Mouse (Mus musculus) stomach, embryonic 16.5 days (tissue): Measurements from ENCODE around the gene Epyc. TPM values are rescaled to one million over a fixed set of nuclear protein-coding genes. Genes with fewer than 3 reads are reported as not detected.

Experiments
- ATAC-seq: fragments of 200-750 bp; cut with Nextera tagmentation; 2 replicates; pipeline ENCODE4 v1.8.0; 2017; ENCODE audit warnings: moderate number of reproducible peaks, moderate TSS enrichment; ENCODE audit not compliant: insufficient read depth, low FRiP score
- H3K27ac ChIP-seq: fragments of 300-500 bp; sonication (generic); 2 replicates; pipeline ENCODE4 v1.5.1; 2014; ENCODE audit warnings: low read length
- H3K27me3 ChIP-seq: fragments of 300-500 bp; sonication (generic); 2 replicates; pipeline ENCODE4 v1.6.1; 2014; ENCODE audit warnings: low read length, control low read depth, mixed read lengths; ENCODE audit not compliant: control insufficient read depth, insufficient read depth
- H3K36me3 ChIP-seq: fragments of 300-500 bp; sonication (generic); 2 replicates; pipeline ENCODE4 v1.6.1; 2014; ENCODE audit warnings: low read length; ENCODE audit not compliant: control insufficient read depth, insufficient read depth
- H3K4me1 ChIP-seq: fragments of 300-500 bp; sonication (generic); 2 replicates; pipeline ENCODE4 v1.6.1; 2014; ENCODE audit warnings: low read length, control low read depth, mixed read lengths; ENCODE audit not compliant: control insufficient read depth, insufficient read depth
- H3K4me2 ChIP-seq: fragments of 300-500 bp; sonication (generic); 2 replicates; pipeline ENCODE4 v1.6.1; 2014; ENCODE audit warnings: low read depth, low read length, mixed read lengths
- H3K4me3 ChIP-seq: fragments of 300-500 bp; sonication (generic); replicated peaks from 2 replicates; pipeline ENCODE4 v1.5.1; 2014; ENCODE audit warnings: mild to moderate bottlenecking, low read length
- H3K9ac ChIP-seq: fragments of 300-500 bp; sonication (generic); 2 replicates; pipeline ENCODE4 v1.6.1; 2014; ENCODE audit warnings: low read length
- H3K9me3 ChIP-seq: fragments of 300-500 bp; sonication (generic); replicated peaks from 2 replicates; pipeline ENCODE4 v1.6.1; 2016; ENCODE audit warnings: low read length, control low read depth; ENCODE audit not compliant: control insufficient read depth
- WGBS: fragments of 180-500 bp; shearing (Covaris S2); extraction: QIAGEN DNeasy Blood & Tissue Kit; methylation state at CpG from one replicate; pipeline ENCODE4 v1.1.7; 2014; 5-methylcytosine and 5-hydroxymethylcytosine counted together
- polyA plus RNA-seq: library from polyadenylated mRNA; unstranded; fragments of >200 nt; fragmentation: Nextera tagmentation; extraction: Ambion mirVana; gene quantifications from 2 replicates; pipeline ENCODE4 v1.2.1, GENCODE M21; 2015

Epyc gene
- 0.85 and 1.3 TPM in 2 replicates for polyA plus RNA-seq

- 77% methylated on average over 2 of the region's 2 CpGs for WGBS
- no peaks in the 10 kb centered on the region for H3K36me3 ChIP-seq
Measured at GRCm38 (mm10) chr10:97643768-97644167, at the start of gene Epyc. Gene Epyc (plus strand): TSS chr10:97644068.

GRCm38 (mm10) chr10:97595680-97596079 lies 48.2 kb upstream of the Epyc start:
- Histone ChIP-seq H3K4me2 (no peak overlapping the region), H3K36me3 (no peaks in the 10 kb centered on the region), H3K27ac (no peak overlapping the region), H3K4me1 (0 out of 2 replicates have a peak, but pooled peaks cover 2% of the 10 kb centered on the region), H3K9me3 (no peaks in the 10 kb centered on the region), H3K27me3 (no peaks in the 10 kb centered on the region), H3K4me3 (no peak overlapping the region), H3K9ac (no peak overlapping the region)
- WGBS = 70% methylated on average over 1 of the region's 1 CpGs
- no peak for ATAC-seq

More at GRCm38 (mm10) chr10:97643768-97644167, at the start of gene Epyc:
- H3K4me2 ChIP-seq = no peak within 1 kb of the TSS
- no peak within 1 kb of the TSS for H3K9ac ChIP-seq
- no peak for ATAC-seq
- no peaks in the 10 kb centered on the region for H3K27me3 ChIP-seq
- no peak within 1 kb of the TSS for H3K27ac ChIP-seq
- H3K4me3 ChIP-seq = no peak within 1 kb of the TSS
- H3K9me3 ChIP-seq = no peaks in the 10 kb centered on the region
- no peaks in the 10 kb centered on the region for H3K4me1 ChIP-seq

- Histone ChIP-seq H3K4me1 (no peaks in the 10 kb centered on the region), H3K27me3 (no peaks in the 10 kb centered on the region), H3K36me3 (no peaks in the 10 kb centered on the region), H3K9ac (no peak overlapping the region), H3K9me3 (no peaks in the 10 kb centered on the region), H3K4me2 (no peak overlapping the region), H3K27ac (no peak overlapping the region), H3K4me3 (no peak overlapping the region)
- no peak for ATAC-seq
- WGBS = 56% methylated on average over 4 of the region's 4 CpGs
Measured at GRCm38 (mm10) chr10:97601744-97602143, 42.1 kb upstream of the Epyc start.

- no peak for ATAC-seq
- Histone ChIP-seq H3K9ac (no peak overlapping the region), H3K36me3 (no peaks in the 10 kb centered on the region), H3K4me2 (no peak overlapping the region), H3K27ac (no peak overlapping the region), H3K4me3 (no peak overlapping the region), H3K9me3 (no peaks in the 10 kb centered on the region), H3K4me1 (no peaks in the 10 kb centered on the region), H3K27me3 (no peaks in the 10 kb centered on the region)
Measured at GRCm38 (mm10) chr10:97603256-97603655, 40.6 kb upstream of the Epyc start.

- H3K9me3 ChIP-seq = no peaks in the 10 kb centered on the region
- no peak for ATAC-seq
- no peak within 1 kb of the TSS for H3K27ac ChIP-seq
- no peaks in the 10 kb centered on the region for H3K4me1 ChIP-seq
- no peak within 1 kb of the TSS for H3K9ac ChIP-seq
- no peak within 1 kb of the TSS for H3K4me3 ChIP-seq
- 59% methylated on average over 2 of the region's 2 CpGs for WGBS
- H3K4me2 ChIP-seq = no peak within 1 kb of the TSS
- no peaks in the 10 kb centered on the region for H3K27me3 ChIP-seq
- H3K36me3 ChIP-seq = no peaks in the 10 kb centered on the region
Measured at GRCm38 (mm10) chr10:97606579-97606978, 37.3 kb upstream of the Epyc start, which contains the start of gene Kera. Gene Kera (plus strand): TSS chr10:97606879.

GRCm38 (mm10) chr10:97622328-97622727 lies 21.5 kb upstream of the Epyc start:
- H3K27ac ChIP-seq = no peak overlapping the region
- no peak for ATAC-seq
- H3K4me3 ChIP-seq = no peak overlapping the region
- H3K9ac ChIP-seq = no peak overlapping the region
- no peaks in the 10 kb centered on the region for H3K36me3 ChIP-seq
- 86% methylated on average over 1 of the region's 1 CpGs for WGBS
- H3K4me1 ChIP-seq = no peaks in the 10 kb centered on the region
- no peaks in the 10 kb centered on the region for H3K9me3 ChIP-seq
- no peaks in the 10 kb centered on the region for H3K27me3 ChIP-seq
- no peak overlapping the region for H3K4me2 ChIP-seq

- Histone ChIP-seq H3K4me2 (no peak overlapping the region), H3K27me3 (no peaks in the 10 kb centered on the region), H3K36me3 (no peaks in the 10 kb centered on the region), H3K9ac (no peak overlapping the region), H3K27ac (no peak overlapping the region), H3K4me3 (no peak overlapping the region), H3K9me3 (no peaks in the 10 kb centered on the region), H3K4me1 (no peaks in the 10 kb centered on the region)
- peak; percentile 68; the same call in 1 of the 2 replicates for ATAC-seq
- WGBS = 40% methylated on average over 2 of the region's 2 CpGs
Measured at GRCm38 (mm10) chr10:97624381-97624780, 19.5 kb upstream of the Epyc start.

- Histone ChIP-seq H3K9me3 (no peaks in the 10 kb centered on the region), H3K4me1 (no peaks in the 10 kb centered on the region), H3K4me3 (no peak overlapping the region), H3K36me3 (no peaks in the 10 kb centered on the region), H3K4me2 (no peak overlapping the region), H3K9ac (no peak overlapping the region), H3K27ac (peak overlapping the region; percentile 62), H3K27me3 (no peaks in the 10 kb centered on the region)
- 40% methylated on average over 4 of the region's 4 CpGs for WGBS
- ATAC-seq = no peak
Measured at GRCm38 (mm10) chr10:97625116-97625515, 18.8 kb upstream of the Epyc start.

GRCm38 (mm10) chr10:97626543-97626942 lies 17.3 kb upstream of the Epyc start:
- WGBS = 81% methylated on average over 1 of the region's 1 CpGs
- no peak overlapping the region for H3K4me2 ChIP-seq
- H3K27ac ChIP-seq = no peak overlapping the region
- H3K4me3 ChIP-seq = no peak overlapping the region
- H3K36me3 ChIP-seq = no peaks in the 10 kb centered on the region
- H3K9ac ChIP-seq = no peak overlapping the region
- no peak for ATAC-seq
- H3K9me3 ChIP-seq = no peaks in the 10 kb centered on the region
- no peaks in the 10 kb centered on the region for H3K4me1 ChIP-seq
- H3K27me3 ChIP-seq = no peaks in the 10 kb centered on the region

- H3K9ac ChIP-seq = no peak overlapping the region
- ATAC-seq = no peak
- H3K4me1 ChIP-seq = no peaks in the 10 kb centered on the region
- no peaks in the 10 kb centered on the region for H3K9me3 ChIP-seq
- no peak overlapping the region for H3K4me3 ChIP-seq
- no peaks in the 10 kb centered on the region for H3K27me3 ChIP-seq
- 67% methylated on average over 3 of the region's 3 CpGs for WGBS
- no peaks in the 10 kb centered on the region for H3K36me3 ChIP-seq
- H3K4me2 ChIP-seq = no peak overlapping the region
- no peak overlapping the region for H3K27ac ChIP-seq
Measured at GRCm38 (mm10) chr10:97631061-97631460, 12.8 kb upstream of the Epyc start.
